Mouse (Mus musculus): ENCODE measurements around the gene Piga.

DNA sequence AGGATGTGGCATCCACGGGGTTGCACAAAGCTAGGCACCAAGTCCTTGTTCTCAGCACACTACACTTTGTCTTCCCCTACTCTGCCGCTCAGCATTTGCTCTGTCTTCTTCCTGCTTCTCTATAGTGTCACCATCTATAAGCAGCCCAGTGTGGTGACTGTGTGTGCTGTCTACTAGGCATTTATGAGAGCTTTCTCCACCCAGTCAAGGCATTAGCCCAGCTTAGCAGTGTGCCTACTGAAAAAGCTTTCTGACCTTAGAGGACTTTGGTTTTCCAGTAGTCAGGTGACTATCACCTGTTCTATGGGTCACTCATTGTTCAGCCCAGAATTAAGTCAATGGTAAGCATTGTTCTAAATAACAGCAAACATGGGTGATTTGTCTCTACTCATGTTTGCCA lies 11.5 kb downstream of the Piga start:
- TF ChIP-seq CTCF (IDR thresholded peaks at IDR 0.05; ENCODE audit: control insufficient read depth, insufficient read depth, insufficient replicate concordance, low read depth, low read length): no peak
- no peak for TF ChIP-seq POLR2A (IDR thresholded peaks at IDR 0.05; ENCODE audit: control insufficient read depth, low read depth, low read length)
